Mouse (Mus musculus): Measurements from ENCODE around the gene Igf2bp1. TPM values are rescaled to one million over a fixed set of nuclear protein-coding genes. Genes with fewer than 3 reads are reported as not detected.
"Not testable (repeated sequence)": the region's sequence is repeated elsewhere in the genome, so short reads cannot be mapped to it uniquely, and the experiment has no call there.

Gene Igf2bp1
- polyA plus RNA-seq, 1 experiment from 2014 or later, result 10.8 TPM

GRCm38 (mm10) chr11:95958251-95958650 lies 47.5 kb downstream of the Igf2bp1 start:
- Histone ChIP-seq H3K36me3 (ENCODE audit: control insufficient read depth, insufficient read depth) (no peaks in the 10 kb centered on the region), H3K27me3 (ENCODE audit: control insufficient read depth, insufficient read depth, low read depth, low read length) (no peaks in the 10 kb centered on the region), H3K9me3 (replicated peaks; ENCODE audit: control insufficient read depth, low read length) (no peaks in the 10 kb centered on the region), H3K9ac (ENCODE audit: low read depth, low read length) (no peak overlapping the region), H3K4me2 (ENCODE audit: low read depth, low read length) (no peak overlapping the region), H3K27ac (ENCODE audit: low read length) (no peak overlapping the region), H3K4me1 (ENCODE audit: control insufficient read depth, low read depth, low read length) (no peaks in the 10 kb centered on the region), H3K4me3 (ENCODE audit: low read depth, low read length) (no peak overlapping the region)
- no peak for ATAC-seq (ENCODE audit: low read depth)
- 71% methylated on average over 9 of the region's 9 CpGs for WGBS (ENCODE audit: insufficient replicate concordance)

GRCm38 (mm10) chr11:95957407-95957806 lies 48.3 kb downstream of the Igf2bp1 start:
- no peak overlapping the region for H3K4me3 ChIP-seq (ENCODE audit: low read depth, low read length)

GRCm38 (mm10) chr11:95953313-95953712 lies 52.4 kb downstream of the Igf2bp1 start:
- Histone ChIP-seq H3K4me2 (ENCODE audit: low read depth, low read length) (no peak overlapping the region), H3K27ac (ENCODE audit: low read length) (no peak overlapping the region), H3K9me3 (replicated peaks; ENCODE audit: control insufficient read depth, low read length) (no peaks in the 10 kb centered on the region), H3K4me3 (ENCODE audit: low read depth, low read length) (no peak overlapping the region), H3K4me1 (ENCODE audit: control insufficient read depth, low read depth, low read length) (no peaks in the 10 kb centered on the region), H3K36me3 (ENCODE audit: control insufficient read depth, insufficient read depth) (no peaks in the 10 kb centered on the region), H3K27me3 (ENCODE audit: control insufficient read depth, insufficient read depth, low read depth, low read length) (no peaks in the 10 kb centered on the region), H3K9ac (ENCODE audit: low read depth, low read length) (no peak overlapping the region)
- 64% methylated on average over 5 of the region's 5 CpGs for WGBS (ENCODE audit: insufficient replicate concordance)
- ATAC-seq (ENCODE audit: low read depth), result no peak

More at GRCm38 (mm10) chr11:95957407-95957806, 48.3 kb downstream of the Igf2bp1 start:
- Histone ChIP-seq H3K36me3 (ENCODE audit: control insufficient read depth, insufficient read depth) (no peaks in the 10 kb centered on the region), H3K4me1 (ENCODE audit: control insufficient read depth, low read depth, low read length) (no peaks in the 10 kb centered on the region), H3K9ac (ENCODE audit: low read depth, low read length) (no peak overlapping the region), H3K9me3 (replicated peaks; ENCODE audit: control insufficient read depth, low read length) (no peaks in the 10 kb centered on the region), H3K27me3 (ENCODE audit: control insufficient read depth, insufficient read depth, low read depth, low read length) (no peaks in the 10 kb centered on the region), H3K27ac (ENCODE audit: low read length) (no peak overlapping the region), H3K4me2 (ENCODE audit: low read depth, low read length) (no peak overlapping the region)
- WGBS (ENCODE audit: insufficient replicate concordance), result 65% methylated on average over 7 of the region's 7 CpGs
- ATAC-seq (ENCODE audit: low read depth), result no peak

GRCm38 (mm10) chr11:95945838-95946472 lies 59.8 kb downstream of the Igf2bp1 start:
- Histone ChIP-seq H3K27me3 (ENCODE audit: control insufficient read depth, insufficient read depth, low read depth, low read length) (no peaks in the 10 kb centered on the region), H3K4me3 (ENCODE audit: low read depth, low read length) (no peak overlapping the region), H3K27ac (ENCODE audit: low read length) (no peak overlapping the region), H3K4me1 (ENCODE audit: control insufficient read depth, low read depth, low read length) (no peaks in the 10 kb centered on the region), H3K9me3 (replicated peaks; ENCODE audit: control insufficient read depth, low read length) (no peaks in the 10 kb centered on the region), H3K36me3 (ENCODE audit: control insufficient read depth, insufficient read depth) (no peaks in the 10 kb centered on the region), H3K4me2 (ENCODE audit: low read depth, low read length) (no peak overlapping the region), H3K9ac (ENCODE audit: low read depth, low read length) (no peak overlapping the region)
- ATAC-seq (ENCODE audit: low read depth), result no peak
- 66% methylated on average over 13 of the region's 13 CpGs for WGBS (ENCODE audit: insufficient replicate concordance)

- ATAC-seq (ENCODE audit: low read depth), result no peak
- Histone ChIP-seq H3K27me3 (ENCODE audit: control insufficient read depth, insufficient read depth, low read depth, low read length) (no peaks in the 10 kb centered on the region), H3K9ac (ENCODE audit: low read depth, low read length) (no peak overlapping the region), H3K27ac (ENCODE audit: low read length) (no peak overlapping the region), H3K4me1 (ENCODE audit: control insufficient read depth, low read depth, low read length) (no peaks in the 10 kb centered on the region), H3K4me3 (ENCODE audit: low read depth, low read length) (no peak overlapping the region), H3K36me3 (ENCODE audit: control insufficient read depth, insufficient read depth) (no peaks in the 10 kb centered on the region), H3K4me2 (ENCODE audit: low read depth, low read length) (no peak overlapping the region), H3K9me3 (replicated peaks; ENCODE audit: control insufficient read depth, low read length) (no peaks in the 10 kb centered on the region)
- WGBS (ENCODE audit: insufficient replicate concordance), result 27% methylated on average over 11 of the region's 11 CpGs
Observed at GRCm38 (mm10) chr11:95939828-95940507, 65.8 kb downstream of the Igf2bp1 start.

- WGBS (ENCODE audit: insufficient replicate concordance), result 53% methylated on average over 6 of the region's 6 CpGs
- Histone ChIP-seq H3K4me2 (ENCODE audit: low read depth, low read length) (no peak overlapping the region), H3K36me3 (ENCODE audit: control insufficient read depth, insufficient read depth) (no peaks in the 10 kb centered on the region), H3K27me3 (ENCODE audit: control insufficient read depth, insufficient read depth, low read depth, low read length) (no peaks in the 10 kb centered on the region), H3K4me1 (ENCODE audit: control insufficient read depth, low read depth, low read length) (no peaks in the 10 kb centered on the region), H3K9ac (ENCODE audit: low read depth, low read length) (no peak overlapping the region), H3K27ac (ENCODE audit: low read length) (no peak overlapping the region), H3K4me3 (ENCODE audit: low read depth, low read length) (no peak overlapping the region), H3K9me3 (replicated peaks; ENCODE audit: control insufficient read depth, low read length) (no peaks in the 10 kb centered on the region)
- no peak for ATAC-seq (ENCODE audit: low read depth)
Observed at GRCm38 (mm10) chr11:95936409-95936808, 69.3 kb downstream of the Igf2bp1 start.

- not testable (repeated sequence) for H3K27me3 ChIP-seq (ENCODE audit: control insufficient read depth, insufficient read depth, low read depth, low read length); H3K4me3 ChIP-seq (ENCODE audit: low read depth, low read length); H3K9ac ChIP-seq (ENCODE audit: low read depth, low read length); H3K4me2 ChIP-seq (ENCODE audit: low read depth, low read length); ATAC-seq (ENCODE audit: low read depth); H3K36me3 ChIP-seq (ENCODE audit: control insufficient read depth, insufficient read depth); H3K9me3 ChIP-seq (replicated peaks; ENCODE audit: control insufficient read depth, low read length); H3K27ac ChIP-seq (ENCODE audit: low read length); H3K4me1 ChIP-seq (ENCODE audit: control insufficient read depth, low read depth, low read length)
- WGBS (ENCODE audit: insufficient replicate concordance), result 71% methylated on average over 8 of the region's 10 CpGs
Observed at GRCm38 (mm10) chr11:95932168-95932567, 73.6 kb downstream of the Igf2bp1 start.

- Histone ChIP-seq H3K4me3 (ENCODE audit: low read depth, low read length) (no peak overlapping the region), H3K27me3 (ENCODE audit: control insufficient read depth, insufficient read depth, low read depth, low read length) (no peaks in the 10 kb centered on the region; the same call in 1 of the 2 replicates), H3K27ac (ENCODE audit: low read length) (no peak overlapping the region), H3K9me3 (replicated peaks; ENCODE audit: control insufficient read depth, low read length) (peaks cover 2% of the 10 kb centered on the region; the same call in 1 of the 2 replicates), H3K9ac (ENCODE audit: low read depth, low read length) (no peak overlapping the region), H3K36me3 (ENCODE audit: control insufficient read depth, insufficient read depth) (no peaks in the 10 kb centered on the region), H3K4me1 (ENCODE audit: control insufficient read depth, low read depth, low read length) (no peaks in the 10 kb centered on the region), H3K4me2 (ENCODE audit: low read depth, low read length) (no peak overlapping the region)
- ATAC-seq (ENCODE audit: low read depth), result no peak
- WGBS (ENCODE audit: insufficient replicate concordance), result 47% methylated on average over 4 of the region's 4 CpGs
Observed at GRCm38 (mm10) chr11:95926398-95926797, 79.3 kb downstream of the Igf2bp1 start.

- Histone ChIP-seq H3K36me3 (ENCODE audit: control insufficient read depth, insufficient read depth) (no peaks in the 10 kb centered on the region), H3K27me3 (ENCODE audit: control insufficient read depth, insufficient read depth, low read depth, low read length) (no peaks in the 10 kb centered on the region; the same call in 1 of the 2 replicates), H3K9ac (ENCODE audit: low read depth, low read length) (no peak overlapping the region), H3K4me1 (ENCODE audit: control insufficient read depth, low read depth, low read length) (no peaks in the 10 kb centered on the region), H3K4me2 (ENCODE audit: low read depth, low read length) (no peak overlapping the region), H3K27ac (ENCODE audit: low read length) (no peak overlapping the region), H3K9me3 (replicated peaks; ENCODE audit: control insufficient read depth, low read length) (peaks cover 2% of the 10 kb centered on the region; the same call in 1 of the 2 replicates), H3K4me3 (ENCODE audit: low read depth, low read length) (no peak overlapping the region)
- ATAC-seq (ENCODE audit: low read depth), result no peak
- 74% methylated on average over 5 of the region's 5 CpGs for WGBS (ENCODE audit: insufficient replicate concordance)
Observed at GRCm38 (mm10) chr11:95925976-95926375, 79.8 kb downstream of the Igf2bp1 start.

All from liver, embryonic 16.5 days (tissue).